Mouse (Mus musculus) thymus, postnatal 25 days (tissue): ENCODE results near the gene Kcnh7.

Source experiments
- DNase-seq: peaks from one replicate; pipeline ENCODE4 v3.0.0; 2022

Gene Kcnh7

DNA sequence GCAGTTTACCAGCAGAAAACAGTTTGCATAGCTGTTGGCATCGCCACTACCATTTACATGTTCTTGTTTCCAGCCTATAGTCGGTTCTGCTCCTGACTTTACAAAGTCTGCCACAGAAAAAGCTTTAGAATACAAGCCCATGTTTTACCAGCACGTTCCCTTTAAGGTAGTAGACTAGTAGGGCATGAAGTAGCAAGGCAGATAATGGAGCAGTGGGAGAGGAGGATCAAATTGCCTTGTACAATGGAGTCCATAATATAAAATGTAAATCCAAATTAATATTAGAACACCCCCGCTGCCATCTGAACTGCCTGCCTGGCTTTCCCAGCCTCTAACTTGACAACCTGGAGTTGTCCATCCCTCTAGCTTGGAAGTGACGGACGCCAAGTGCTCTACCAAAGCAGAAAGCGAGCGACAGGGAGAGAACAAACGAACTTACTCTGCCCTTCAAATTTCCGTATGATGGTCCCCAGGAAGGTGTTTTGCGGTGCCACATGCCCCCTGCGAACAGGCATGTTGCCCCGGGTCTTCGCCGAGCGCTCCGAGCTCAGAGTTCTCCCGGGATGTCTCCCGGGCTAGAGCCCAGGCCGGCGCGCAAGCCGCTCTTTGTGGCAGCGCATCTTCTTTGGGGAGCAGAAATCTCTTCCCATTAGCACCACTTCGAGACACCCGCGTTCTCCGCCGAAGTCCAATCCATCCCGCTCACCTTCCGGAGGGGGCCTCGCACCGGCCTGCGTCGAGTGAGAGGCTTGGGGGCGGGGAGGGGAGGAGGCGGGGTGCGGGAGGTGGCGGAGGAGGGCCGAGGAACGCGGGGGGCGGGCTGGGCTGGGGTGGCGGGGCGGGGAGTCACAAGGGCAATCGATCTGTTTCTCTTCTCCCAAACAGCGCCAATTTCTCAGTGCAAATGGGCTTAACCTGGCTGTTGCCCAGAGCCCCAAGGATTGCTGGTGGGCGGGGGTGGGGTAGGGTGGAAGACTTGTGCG is at the start of gene Kcnh7:
Gene Kcnh7, minus strand, starts transcription at position 725 of the 983 bp plus-strand sequence.
- no peak for DNase-seq

DNA sequence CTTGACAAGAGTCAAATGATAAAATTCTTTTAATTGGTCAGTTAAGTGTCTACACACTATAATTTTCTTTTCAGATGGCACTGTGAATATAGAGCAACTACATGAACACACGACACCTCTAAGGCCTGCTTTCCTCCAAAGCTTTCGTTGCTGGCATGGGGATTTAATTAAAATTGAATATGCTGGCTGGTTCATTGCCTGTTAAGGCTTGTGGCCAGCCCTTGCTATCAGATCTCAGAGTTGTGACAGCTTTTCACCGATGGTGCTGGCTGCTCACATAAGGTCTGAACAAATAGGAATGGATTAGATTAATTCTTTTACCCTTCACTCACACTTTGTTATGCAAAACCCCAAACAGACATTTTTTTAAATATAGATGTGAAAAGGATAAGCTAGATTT is 23.3 kb upstream of the Kcnh7 start:
- no peak for DNase-seq

DNA sequence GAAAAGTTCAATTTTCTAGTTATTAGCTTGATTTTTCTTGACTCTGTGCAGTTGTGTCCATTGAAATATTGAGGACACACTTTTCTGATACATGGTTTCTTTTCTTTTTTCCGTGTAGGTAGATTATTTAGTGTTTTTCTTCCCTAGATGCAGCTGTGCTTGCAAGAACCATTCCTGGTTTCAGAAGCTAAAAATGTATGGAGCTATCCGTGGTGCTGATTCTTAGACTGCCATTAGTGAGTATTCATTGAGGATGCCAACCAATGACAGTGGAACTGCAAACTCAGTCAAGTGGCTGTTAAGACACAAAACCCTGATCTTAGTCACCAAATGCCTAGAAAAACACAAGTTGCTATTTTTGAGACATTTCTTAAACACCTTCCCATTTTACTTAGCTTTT is 1.9 kb upstream of the Kcnh7 start:
- DNase-seq = no peak

GRCm38 (mm10) chr2:63184551-63185430 is 704 bp upstream of the Kcnh7 start:
- no peak for DNase-seq

- DNase-seq = no peak
Measured at GRCm38 (mm10) chr2:63153701-63154100, 30.4 kb downstream of the Kcnh7 start.

DNA sequence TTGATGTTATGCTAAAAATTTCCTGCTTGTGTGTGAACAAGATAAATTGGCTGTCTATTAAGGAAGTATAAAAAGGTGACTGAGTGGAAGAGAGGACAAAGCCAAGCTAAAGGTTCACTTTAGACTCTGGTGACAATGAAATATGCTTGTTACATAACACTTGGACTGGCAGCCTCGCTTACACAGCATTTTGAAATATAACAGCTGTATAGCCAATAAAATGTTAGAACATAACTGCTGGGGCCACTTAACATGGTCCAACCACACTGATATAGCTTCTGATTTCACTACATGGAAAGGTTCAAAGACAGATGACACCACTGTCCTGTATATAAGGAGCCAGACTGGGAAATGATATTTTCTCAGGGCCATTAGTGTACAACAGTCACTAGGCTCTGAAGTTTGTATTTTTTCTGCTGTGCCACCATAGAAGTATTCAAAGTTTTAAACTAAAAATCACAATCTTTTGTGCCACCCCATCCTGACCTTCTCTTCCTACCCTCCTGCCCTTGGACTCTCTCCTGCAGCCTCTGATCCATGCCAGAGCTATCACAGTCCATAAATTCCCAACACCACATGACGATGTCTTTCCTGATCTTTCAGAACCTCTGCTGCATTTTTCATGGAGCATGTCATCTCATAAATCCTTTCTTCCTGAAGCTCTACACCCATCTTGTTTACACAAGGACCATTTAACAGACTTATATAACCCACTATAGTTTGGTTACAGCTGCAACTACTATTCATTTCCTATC is 56.1 kb downstream of the Kcnh7 start:
- DNase-seq = no peak

DNA sequence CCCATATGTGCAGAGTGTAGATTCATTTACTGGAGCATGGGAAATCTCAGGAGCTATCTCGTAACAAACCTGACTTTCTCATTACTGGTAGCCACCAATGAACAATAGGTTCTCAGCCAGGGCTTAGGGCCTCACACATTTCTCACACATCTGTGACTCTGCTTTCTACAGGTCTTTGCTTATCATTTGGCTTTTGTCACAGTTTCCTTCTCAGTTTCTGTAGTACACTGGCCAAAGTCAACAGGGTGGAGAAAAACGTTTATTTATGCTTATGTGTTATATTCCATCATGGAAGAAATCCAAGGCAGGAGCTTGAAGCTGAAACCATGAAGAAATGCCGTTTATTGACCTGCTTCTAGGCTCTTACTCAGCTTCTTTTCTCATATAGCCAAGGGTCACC is 63.8 kb downstream of the Kcnh7 start:
- DNase-seq = no peak

GRCm38 (mm10) chr2:63117209-63118193 is 66.6 kb downstream of the Kcnh7 start:
- no peak for DNase-seq

- DNase-seq = no peak
Measured at GRCm38 (mm10) chr2:63105971-63106370, 78.1 kb downstream of the Kcnh7 start.

GRCm38 (mm10) chr2:63099676-63100075 is 84.4 kb downstream of the Kcnh7 start:
- no peak for DNase-seq

DNA sequence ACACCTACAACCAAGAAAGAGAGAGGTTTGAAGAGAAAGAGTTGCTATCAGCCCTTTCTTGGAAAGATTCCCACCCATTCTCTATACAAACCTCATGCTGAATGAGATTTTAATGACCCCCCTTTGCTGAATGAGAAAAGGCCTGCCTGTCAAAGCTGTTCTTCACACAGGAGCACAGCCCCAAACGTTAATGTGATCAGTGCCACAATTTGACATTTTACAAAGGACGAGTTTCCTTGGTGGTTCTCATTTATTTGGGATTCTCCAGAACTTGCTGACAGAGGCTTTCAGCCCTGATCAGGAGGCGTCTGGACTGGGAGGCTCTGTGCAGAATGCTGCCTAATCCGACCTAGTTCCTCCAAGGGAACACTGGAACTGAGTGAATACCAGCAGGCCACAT is 92.3 kb downstream of the Kcnh7 start:
- DNase-seq = no peak

- DNase-seq = no peak
Measured at GRCm38 (mm10) chr2:63090447-63090846, 93.6 kb downstream of the Kcnh7 start.

GRCm38 (mm10) chr2:63058386-63058785 is 125.7 kb downstream of the Kcnh7 start:
- DNase-seq = no peak

GRCm38 (mm10) chr2:63049884-63050283 is 134.2 kb downstream of the Kcnh7 start:
- DNase-seq = no peak

GRCm38 (mm10) chr2:63039718-63040117 is 144.4 kb downstream of the Kcnh7 start:
- DNase-seq = no peak

DNA sequence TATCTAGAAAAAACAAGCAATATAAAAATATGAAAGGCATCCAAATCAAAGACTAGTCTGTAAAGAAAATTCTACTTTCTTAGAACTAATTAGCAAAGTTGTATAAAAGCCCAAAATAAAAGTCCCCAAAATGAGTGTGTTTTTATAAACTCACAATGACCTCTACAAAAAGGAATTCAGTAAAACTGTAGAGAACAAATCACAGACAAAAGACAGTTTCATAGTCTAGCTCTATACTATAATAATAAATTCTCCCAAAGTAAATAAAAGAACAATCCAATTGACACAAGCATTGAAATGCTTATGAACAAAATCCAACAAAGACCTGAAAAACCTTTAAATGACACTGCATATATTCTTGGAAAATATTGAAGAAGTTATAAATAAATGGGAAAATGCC is 169.2 kb downstream of the Kcnh7 start:
- DNase-seq = no peak

GRCm38 (mm10) chr2:63009141-63009540 is 174.9 kb downstream of the Kcnh7 start:
- DNase-seq = no peak

DNA sequence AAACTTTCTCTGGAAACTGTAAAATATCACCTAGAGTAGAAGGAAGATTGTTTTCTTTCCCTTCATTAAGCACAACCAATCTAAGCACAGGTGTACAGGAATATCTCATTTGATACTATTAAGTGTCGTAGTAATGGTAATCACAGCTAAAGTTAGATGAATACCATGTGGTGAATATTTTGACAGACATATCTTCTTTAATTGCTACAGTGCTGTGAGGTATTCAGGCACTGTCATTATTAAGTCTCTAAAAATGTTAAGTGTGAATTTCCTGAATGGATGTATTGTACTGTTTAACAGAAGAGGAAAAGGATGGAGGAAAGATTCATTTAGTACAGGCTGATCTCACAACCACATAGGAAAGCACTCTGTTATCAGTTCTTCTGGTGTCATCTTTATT is 181.3 kb downstream of the Kcnh7 start:
- no peak for DNase-seq

GRCm38 (mm10) chr2:62997692-62998091 is 186.4 kb downstream of the Kcnh7 start:
- DNase-seq = no peak

- DNase-seq = no peak
Measured at GRCm38 (mm10) chr2:62988616-62989015, 195.5 kb downstream of the Kcnh7 start.

GRCm38 (mm10) chr2:62983936-62984335 is 200.2 kb downstream of the Kcnh7 start:
- DNase-seq = no peak
